Mouse (Mus musculus): Measurements from ENCODE around the gene Crisp2.

- TF ChIP-seq CTCF (conservative IDR thresholded peaks at IDR 0.05; ENCODE audit: insufficient read depth, insufficient read length, low read depth, low read length), result no peak
- no peak for TF ChIP-seq POLR2A (IDR thresholded peaks at IDR 0.05; ENCODE audit: low read depth, low read length)
Observed at GRCm38 (mm10) chr17:40731296-40731695, 75.5 kb downstream of the Crisp2 start.
